Mouse (Mus musculus) hindbrain, embryonic 13.5 days (tissue): ENCODE results near the gene H3f3a. TPM values are rescaled to one million over a fixed set of nuclear protein-coding genes. Genes with fewer than 3 reads are reported as not detected.

Source experiments
- polyA plus RNA-seq: library from polyadenylated mRNA; unstranded; fragments of >200 nt; fragmentation: Nextera tagmentation; extraction: Ambion mirVana; gene quantifications from 2 replicates; pipeline ENCODE4 v1.2.1, GENCODE M21; 2015

Gene H3f3a
- polyA plus RNA-seq, 1 experiment from 2014 or later = 3,885 TPM

Other genes with a start within 250 kb of the H3f3a start
- 113 and 120 TPM in 2 replicates for gene Parp1, start 245.0 kb downstream of the H3f3a start, polyA plus RNA-seq
- gene Lin9, start 172.8 kb downstream of the H3f3a start, polyA plus RNA-seq = 12.2 and 13.8 TPM in 2 replicates
- 0.08 TPM in 1 of 2 replicates, not detected in the other for gene Mixl1, start 116.9 kb downstream of the H3f3a start, polyA plus RNA-seq
- gene Acbd3, start 87.9 kb downstream of the H3f3a start, polyA plus RNA-seq = 24.5 and 24.9 TPM in 2 replicates
- 29.6 and 31.6 TPM in 2 replicates for gene Sde2, start 37.2 kb upstream of the H3f3a start, polyA plus RNA-seq
- gene Lefty2, start 79.2 kb upstream of the H3f3a start, polyA plus RNA-seq = 0.26 and 0.63 TPM in 2 replicates
- gene Pycr2, start 90.3 kb upstream of the H3f3a start, polyA plus RNA-seq = 74.1 and 78.7 TPM in 2 replicates
- 0.23 and 0.58 TPM in 2 replicates for gene Lefty1, start 121.1 kb upstream of the H3f3a start, polyA plus RNA-seq
- gene Tmem63a, start 128.4 kb upstream of the H3f3a start, polyA plus RNA-seq = 1.5 and 1.8 TPM in 2 replicates
- 3.3 and 4.8 TPM in 2 replicates for gene Ephx1, start 207.0 kb upstream of the H3f3a start, polyA plus RNA-seq
- gene 9130409I23Rik, start 237.3 kb upstream of the H3f3a start, polyA plus RNA-seq = 0.08 and 0.13 TPM in 2 replicates